Mouse (Mus musculus) ovary, postnatal 14 days (tissue): Measurements from ENCODE around the gene Rasgef1b.
A peak's percentile ranks its signal among the peaks of the same experiment; 100 is the strongest.

Source experiments
- DNase-seq: peaks from one replicate; pipeline ENCODE4 v3.0.0; 2022; ENCODE audit warnings: low spot score

Rasgef1b gene

GRCm38 (mm10) chr5:99288262-99288661, 440.6 kb downstream of the Rasgef1b start:
- no peak for DNase-seq

- no peak for DNase-seq
Measured at GRCm38 (mm10) chr5:99287647-99288185, 441.1 kb downstream of the Rasgef1b start.

GRCm38 (mm10) chr5:99286575-99286974, 442.3 kb downstream of the Rasgef1b start:
- no peak for DNase-seq

GRCm38 (mm10) chr5:99286024-99286423, 442.8 kb downstream of the Rasgef1b start:
- DNase-seq: no peak

- DNase-seq: no peak
Measured at GRCm38 (mm10) chr5:99284369-99284768, 444.5 kb downstream of the Rasgef1b start.

GRCm38 (mm10) chr5:99283636-99284035, 445.2 kb downstream of the Rasgef1b start:
- no peak for DNase-seq

GRCm38 (mm10) chr5:99280536-99280935, 448.3 kb downstream of the Rasgef1b start:
- DNase-seq: no peak

- no peak for DNase-seq
Measured at GRCm38 (mm10) chr5:99279016-99279757, 449.7 kb downstream of the Rasgef1b start.

GRCm38 (mm10) chr5:99278364-99278763, 450.5 kb downstream of the Rasgef1b start:
- DNase-seq: no peak

- no peak for DNase-seq
Measured at GRCm38 (mm10) chr5:99277536-99277935, 451.3 kb downstream of the Rasgef1b start.

GRCm38 (mm10) chr5:99274119-99274563, 454.7 kb downstream of the Rasgef1b start:
- no peak for DNase-seq

- DNase-seq: no peak
Measured at GRCm38 (mm10) chr5:99271531-99271930, 457.3 kb downstream of the Rasgef1b start.

- DNase-seq: no peak
Measured at GRCm38 (mm10) chr5:99269131-99269530, 459.7 kb downstream of the Rasgef1b start.

- no peak for DNase-seq
Measured at GRCm38 (mm10) chr5:99267338-99267737, 461.5 kb downstream of the Rasgef1b start.

- DNase-seq: no peak
Measured at GRCm38 (mm10) chr5:99266301-99266700, 462.6 kb downstream of the Rasgef1b start.

GRCm38 (mm10) chr5:99262197-99262920, 466.5 kb downstream of the Rasgef1b start:
- DNase-seq: no peak

- DNase-seq: no peak
Measured at GRCm38 (mm10) chr5:99261121-99261724, 467.6 kb downstream of the Rasgef1b start.

GRCm38 (mm10) chr5:99258003-99258500, 470.8 kb downstream of the Rasgef1b start:
- no peak for DNase-seq

GRCm38 (mm10) chr5:99252203-99253135, 476.4 kb downstream of the Rasgef1b start:
- DNase-seq: peak; percentile 97

GRCm38 (mm10) chr5:99251379-99252202, 477.3 kb downstream of the Rasgef1b start:
- DNase-seq: no peak
